Mouse (Mus musculus) C2C12 (cell line): Measurements from ENCODE around the gene Fam205c. TPM values are rescaled to one million over a fixed set of nuclear protein-coding genes. Genes with fewer than 3 reads are reported as not detected.

ENCODE experiments used
- H3K27me3 ChIP-seq: one replicate; pipeline ENCODE4 v1.6.1; 2011; ENCODE audit not compliant: control insufficient read depth, insufficient read depth, insufficient read length
- H3K36me3 ChIP-seq: one replicate; pipeline ENCODE4 v1.6.1; 2011; ENCODE audit not compliant: control insufficient read depth, insufficient read depth
- H3K4me3 ChIP-seq: one replicate; pipeline ENCODE4 v1.5.1; 2011; ENCODE audit warnings: mild to moderate bottlenecking, control low read depth; ENCODE audit not compliant: poor library complexity, insufficient read depth, severe bottlenecking
- H3K79me2 ChIP-seq: one replicate; pipeline ENCODE4 v1.6.1; 2011; ENCODE audit not compliant: control insufficient read depth, insufficient read depth
- H3K79me3 ChIP-seq: one replicate; pipeline ENCODE4 v1.6.1; 2011; ENCODE audit warnings: low read depth, control low read depth
- H3ac ChIP-seq: one replicate; pipeline ENCODE3; 2011; ENCODE audit warnings: low read depth; ENCODE audit not compliant: control insufficient read depth, insufficient read length
- CEBPB ChIP-seq: IDR thresholded peaks from one replicate; pipeline ENCODE4 v1.6.1; 2011; ENCODE audit warnings: low read depth, mild to moderate bottlenecking, control low read depth, moderate library complexity
- CTCF ChIP-seq: IDR thresholded peaks from one replicate; pipeline ENCODE4 v1.5.1; 2011; ENCODE audit not compliant: control insufficient read depth, insufficient read depth, insufficient read length
- FOSL1 ChIP-seq: IDR thresholded peaks from one replicate; pipeline ENCODE4 v1.8.0; 2011; ENCODE audit warnings: mild to moderate bottlenecking, low read length; ENCODE audit not compliant: poor library complexity, insufficient read depth, severe bottlenecking
- MAX ChIP-seq: IDR thresholded peaks from one replicate; pipeline ENCODE4 v1.6.1; 2011; ENCODE audit warnings: mild to moderate bottlenecking, control low read depth
- MYOD1 ChIP-seq: IDR thresholded peaks from one replicate; pipeline ENCODE4 v1.6.1; 2011; ENCODE audit warnings: low read depth; ENCODE audit not compliant: control insufficient read depth, insufficient read length
- MYOG ChIP-seq: IDR thresholded peaks from one replicate; pipeline ENCODE4 v1.6.1; 2011; ENCODE audit not compliant: control insufficient read depth, insufficient read length; ENCODE audit errors: extremely low read depth
- USF1 ChIP-seq: IDR thresholded peaks from one replicate; pipeline ENCODE4 v1.6.1; 2011; ENCODE audit warnings: low read depth, mild to moderate bottlenecking, control low read depth, moderate library complexity
- polyA plus RNA-seq: library from polyadenylated mRNA; unstranded; fragments of >200 nt; fragmentation: generic; extraction: Trizol; gene quantifications from one replicate; pipeline ENCODE4 v1.2.1, GENCODE M21; 2012; ENCODE audit warnings: missing spikeins

The Fam205c gene
- polyA plus RNA-seq, 1 experiment, result not detected

DNA sequence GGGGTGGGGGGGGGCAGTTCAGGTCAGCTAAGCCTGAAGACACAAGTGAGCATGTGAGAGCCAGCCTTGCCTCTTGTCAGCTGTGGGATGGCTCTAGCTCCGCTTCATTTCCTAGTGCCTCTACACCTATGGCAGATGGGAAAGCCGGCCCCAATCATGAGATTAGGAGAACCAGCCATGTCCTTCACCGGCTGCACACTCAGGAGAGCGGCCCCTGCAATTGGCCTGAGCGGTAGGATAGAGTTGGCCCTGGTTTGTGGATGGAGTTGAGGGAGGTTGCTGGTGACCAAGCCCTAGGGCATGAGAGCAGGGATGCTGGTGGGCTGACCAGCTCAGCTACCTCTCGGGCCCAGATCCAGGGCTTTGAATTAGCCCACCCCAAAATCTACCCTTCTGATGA lies 14.8 kb upstream of the Fam205c start:
- Histone ChIP-seq H3K36me3 (no peaks in the 10 kb centered on the region), H3ac (no peak overlapping the region), H3K27me3 (peaks cover 13% of the 10 kb centered on the region), H3K79me2 (no peaks in the 10 kb centered on the region), H3K4me3 (no peak overlapping the region), H3K79me3 (no peaks in the 10 kb centered on the region)
- TF ChIP-seq CEBPB (no peak), USF1 (no peak), CTCF (no peak), MYOG (no peak), MAX (no peak), FOSL1 (no peak), MYOD1 (no peak)

GRCm38 (mm10) chr4:42886926-42887325 lies 12.9 kb upstream of the Fam205c start:
- Histone ChIP-seq H3K27me3 (peaks cover 9% of the 10 kb centered on the region), H3K36me3 (no peaks in the 10 kb centered on the region), H3K79me3 (no peaks in the 10 kb centered on the region), H3K4me3 (no peak overlapping the region), H3K79me2 (no peaks in the 10 kb centered on the region), H3ac (no peak overlapping the region)
- no peak for TF ChIP-seq MAX
- no peak for TF ChIP-seq MYOD1
- no peak for TF ChIP-seq MYOG
- no peak for TF ChIP-seq USF1
- no peak for TF ChIP-seq FOSL1
- TF ChIP-seq CTCF, result no peak
- no peak for TF ChIP-seq CEBPB

GRCm38 (mm10) chr4:42880677-42880948 lies 6.6 kb upstream of the Fam205c start:
- H3ac ChIP-seq, result no peak overlapping the region
- H3K79me2 ChIP-seq, result no peaks in the 10 kb centered on the region
- H3K27me3 ChIP-seq, result peaks cover 22% of the 10 kb centered on the region
- no peaks in the 10 kb centered on the region for H3K36me3 ChIP-seq
- H3K4me3 ChIP-seq, result no peak overlapping the region
- TF ChIP-seq USF1 (no peak), CEBPB (no peak), MAX (no peak), CTCF (no peak), MYOD1 (no peak), MYOG (no peak), FOSL1 (no peak)
- H3K79me3 ChIP-seq, result no peaks in the 10 kb centered on the region

- no peak for TF ChIP-seq CTCF
- no peak for TF ChIP-seq CEBPB
- TF ChIP-seq MYOD1, result no peak
- no peak for TF ChIP-seq MAX
- no peak for TF ChIP-seq MYOG
- TF ChIP-seq USF1, result no peak
- no peak for TF ChIP-seq FOSL1
- Histone ChIP-seq H3K79me3 (no peaks in the 10 kb centered on the region), H3K4me3 (no peak overlapping the region), H3K36me3 (no peaks in the 10 kb centered on the region), H3K79me2 (no peaks in the 10 kb centered on the region), H3ac (no peak overlapping the region), H3K27me3 (peaks cover 25% of the 10 kb centered on the region)
Measured at GRCm38 (mm10) chr4:42879829-42880676, 6.0 kb upstream of the Fam205c start.

DNA sequence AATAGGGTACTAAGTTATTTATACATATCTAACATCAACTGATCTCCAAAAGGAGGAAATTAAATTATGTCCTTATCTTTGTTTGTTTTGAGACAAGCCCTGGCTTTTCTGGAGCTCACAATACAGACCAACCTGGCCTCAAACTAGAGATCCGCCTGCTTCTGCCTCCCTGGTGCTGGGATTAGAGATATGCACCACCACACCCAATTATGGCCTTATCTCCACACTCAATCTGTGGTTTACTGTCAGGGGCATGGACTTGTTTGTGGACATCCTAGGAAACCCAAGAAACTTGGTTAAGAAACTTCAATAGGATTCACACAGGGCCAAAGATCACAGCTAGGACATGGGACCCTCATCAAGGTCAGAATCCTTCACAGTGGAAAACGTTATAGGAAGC lies 3.6 kb upstream of the Fam205c start:
- no peak for TF ChIP-seq FOSL1
- no peak for TF ChIP-seq CTCF
- TF ChIP-seq MYOD1, result no peak
- TF ChIP-seq MAX, result no peak
- no peak for TF ChIP-seq CEBPB
- TF ChIP-seq MYOG, result no peak
- TF ChIP-seq USF1, result no peak
- Histone ChIP-seq H3K4me3 (no peak overlapping the region), H3ac (no peak overlapping the region), H3K79me3 (no peaks in the 10 kb centered on the region), H3K27me3 (peaks cover 33% of the 10 kb centered on the region), H3K79me2 (no peaks in the 10 kb centered on the region), H3K36me3 (no peaks in the 10 kb centered on the region)
